Mouse (Mus musculus) v-Abl transformed pro-B cells (cell line): ENCODE measurements at regions not wholly inside any gene's neighbourhood (a gene's known extent, or its start where the extent isn't known, plus 50 kb on each side); places are given as distances from the start of the nearest gene placed in this dataset.

ENCODE experiments used
- in situ Hi-C, 2 experiments: fragments of 400-800 bp; cut with MboI; formaldehyde crosslinking; loops; one replicate each; pipeline ENCODE4 v1.15.1; 2025; ENCODE audit not compliant: unreplicated experiment in 2 of 2

- in situ Hi-C loops, result no loop called here
Observed at GRCm38 (mm10) chr16:75487915-75488314, 97.9 kb downstream of the Lipi start.

DNA sequence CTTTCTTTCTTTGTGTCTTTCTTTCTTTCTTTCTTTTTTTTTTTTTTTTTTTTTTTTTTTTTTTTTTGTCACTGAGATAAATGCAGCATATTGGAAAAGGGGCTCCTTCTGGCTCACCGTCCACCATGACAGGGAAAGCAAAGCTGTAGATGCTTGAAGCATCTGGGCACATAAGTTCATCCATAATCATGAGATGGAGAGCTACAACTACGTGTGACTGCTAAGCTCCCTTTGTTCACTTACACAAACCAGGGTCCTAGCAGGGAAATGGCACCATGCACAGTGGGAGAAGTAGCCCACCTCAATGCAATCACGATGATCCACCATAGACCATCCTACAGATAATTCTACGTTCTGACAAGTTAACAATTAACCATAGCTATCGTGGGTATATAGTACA, 102.0 kb downstream of the Lipi start:
- in situ Hi-C loops, result no loop called here

GRCm38 (mm10) chr16:75465420-75465975, 120.4 kb downstream of the Lipi start:
- in situ Hi-C loops, result no loop called here

- in situ Hi-C loops, result no loop called here
Observed at GRCm38 (mm10) chr16:75462136-75462535, 123.7 kb downstream of the Lipi start.

- in situ Hi-C loops, result no loop called here
Observed at GRCm38 (mm10) chr16:75446901-75447514, 138.9 kb downstream of the Lipi start.

- in situ Hi-C loops, result no loop called here
Observed at GRCm38 (mm10) chr16:75439296-75439695, 146.6 kb downstream of the Lipi start.

DNA sequence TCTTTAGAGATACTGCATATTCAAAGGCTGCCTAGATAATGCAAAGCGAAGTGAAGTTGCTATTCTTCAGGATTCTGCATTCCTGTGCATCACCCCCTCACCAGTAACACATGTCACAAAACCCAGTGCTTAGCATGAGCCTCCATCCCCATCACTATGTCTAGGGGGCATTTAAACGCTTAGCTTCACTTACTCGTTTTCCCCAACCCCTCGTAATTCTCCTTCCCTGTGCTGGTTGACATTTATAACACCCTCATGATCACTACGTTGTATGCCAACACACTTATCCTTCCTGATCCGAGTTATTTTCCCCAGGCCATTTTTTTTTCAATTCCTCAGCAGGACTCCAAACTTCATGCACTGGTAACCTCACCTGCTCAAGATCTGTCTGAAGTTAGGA, 152.6 kb downstream of the Lipi start:
- in situ Hi-C loops, result no loop called here

DNA sequence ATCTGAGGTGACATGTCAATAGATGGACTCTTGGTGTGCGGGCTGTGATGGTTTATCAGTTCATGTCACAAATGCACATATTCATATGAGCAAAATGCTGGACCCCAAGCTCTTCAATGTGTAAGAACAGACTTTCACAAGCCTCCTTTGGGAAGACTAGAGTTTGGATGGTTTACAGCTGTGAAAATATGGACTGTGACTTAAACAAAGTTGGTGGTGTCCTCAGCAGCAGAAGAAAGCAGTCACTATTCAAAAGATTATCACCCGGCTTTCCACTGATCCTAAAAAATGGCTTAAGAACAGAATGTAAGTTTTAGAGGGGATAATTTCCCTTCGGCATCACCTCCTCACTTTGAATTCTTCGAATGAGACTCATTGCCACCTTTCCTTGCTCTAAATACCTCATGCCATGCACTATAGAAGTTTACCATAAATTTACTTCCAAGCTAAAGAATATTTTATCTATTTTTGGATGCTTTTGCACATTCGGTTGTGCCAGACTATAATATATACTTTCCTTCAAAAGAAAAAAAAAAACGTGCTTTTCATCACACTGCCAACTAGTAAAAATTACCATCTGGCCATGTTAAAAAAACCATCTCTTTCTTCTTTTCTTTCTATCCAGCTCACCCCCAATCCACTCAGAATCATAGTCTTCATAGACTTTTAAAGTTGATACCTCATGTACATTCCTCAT, 201.2 kb downstream of the Lipi start:
- in situ Hi-C loops, result no loop called here

DNA sequence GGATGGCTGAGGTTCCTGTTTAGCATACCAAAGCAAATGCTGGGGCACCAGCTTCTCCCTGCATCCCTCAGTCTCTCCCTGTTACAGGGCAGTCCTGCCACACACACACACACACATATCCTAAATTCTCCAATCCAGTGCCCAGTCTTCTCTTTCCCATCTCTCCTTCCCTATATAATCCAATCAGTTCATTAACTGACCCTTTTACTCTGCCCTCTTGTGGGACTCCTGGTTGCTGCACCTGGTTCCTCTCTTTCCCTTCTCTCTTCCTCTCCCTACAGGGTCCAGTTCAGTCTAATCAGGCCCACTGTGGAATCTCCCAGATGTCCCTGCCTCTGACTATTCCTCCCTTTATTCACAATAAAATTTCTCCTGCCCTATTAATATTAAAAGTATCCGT, 204.7 kb downstream of the Lipi start:
- in situ Hi-C loops, result no loop called here

GRCm38 (mm10) chr16:75369700-75370099, 216.2 kb downstream of the Lipi start:
- in situ Hi-C loops, result no loop called here

GRCm38 (mm10) chr16:75366727-75367126, 219.1 kb downstream of the Lipi start:
- in situ Hi-C loops, result no loop called here

DNA sequence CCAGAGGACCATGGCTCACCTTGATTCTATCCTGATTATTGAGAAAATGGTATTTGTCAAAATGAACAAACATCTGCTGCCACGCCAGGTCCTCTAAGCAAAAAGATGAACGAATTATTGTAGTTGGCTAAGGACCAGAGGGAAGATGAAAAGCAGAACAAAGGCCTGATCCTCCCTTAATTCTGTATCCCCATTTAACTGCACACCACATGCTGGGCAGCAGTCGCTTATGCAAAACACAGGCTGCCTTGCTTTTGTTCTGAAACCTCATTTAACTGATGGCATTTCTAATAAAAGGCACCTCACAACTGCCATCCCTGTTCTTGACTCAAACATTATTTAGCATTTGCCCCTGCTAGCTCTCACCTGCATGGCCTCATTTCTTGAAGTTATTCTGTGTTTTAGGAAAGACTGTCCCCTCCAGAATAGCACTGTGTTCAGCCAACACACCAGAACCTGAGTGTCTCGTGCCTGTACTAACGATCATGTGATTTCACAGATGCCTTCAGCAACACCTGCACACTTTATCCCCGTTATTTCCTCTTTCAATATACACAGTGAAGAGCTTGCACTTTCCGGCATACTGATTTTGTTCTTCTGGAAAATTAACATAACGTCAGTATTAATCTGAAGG, 220.4 kb downstream of the Lipi start:
- in situ Hi-C loops, result no loop called here

DNA sequence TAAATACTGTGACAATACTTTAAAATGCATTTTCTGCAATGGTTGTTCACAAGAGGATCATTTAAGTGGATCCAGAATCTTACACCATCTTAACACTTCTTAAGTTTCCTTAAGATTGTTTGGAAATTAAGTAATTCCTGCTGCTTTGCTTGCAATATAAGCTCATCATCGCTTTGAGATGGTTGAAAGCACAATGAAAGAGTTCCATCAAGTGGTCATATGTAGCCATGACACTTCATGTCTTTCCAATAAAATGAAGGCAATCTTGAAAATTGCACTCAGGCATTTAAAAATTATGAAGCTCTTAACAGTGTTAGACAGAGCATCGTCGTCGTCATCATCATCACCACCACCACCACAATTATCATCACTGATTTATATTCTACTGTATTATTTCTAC, 223.8 kb downstream of the Lipi start:
- in situ Hi-C loops, result no loop called here

DNA sequence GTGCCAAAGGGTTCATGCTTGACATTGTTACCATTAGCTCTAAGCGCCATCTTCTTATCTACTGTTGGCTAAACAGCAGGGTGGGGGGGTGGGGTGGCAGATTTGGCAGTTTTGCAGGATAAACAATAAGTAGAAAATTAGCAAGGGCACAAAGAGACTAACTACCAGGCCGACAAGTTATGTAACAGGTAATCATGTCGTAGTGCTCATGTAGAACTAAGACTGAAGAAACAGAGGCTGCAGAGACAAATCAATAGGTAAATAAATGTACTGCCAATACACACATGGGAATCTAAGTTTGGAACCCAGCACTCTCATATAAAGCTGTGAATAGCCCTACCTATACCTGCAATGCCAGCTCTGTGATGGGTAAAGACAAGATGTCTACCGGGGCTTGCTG, 225.1 kb downstream of the Lipi start:
- in situ Hi-C loops, result no loop called here

GRCm38 (mm10) chr16:75353394-75353793, 232.5 kb downstream of the Lipi start:
- in situ Hi-C loops, result no loop called here

- in situ Hi-C loops, result loop anchor here (10.0 kb wide), 2 partner anchors 1550 to 1560 kb away; no protein-coding TSS in a partner anchor
Observed at GRCm38 (mm10) chr16:75344201-75344927, 241.5 kb downstream of the Lipi start.

DNA sequence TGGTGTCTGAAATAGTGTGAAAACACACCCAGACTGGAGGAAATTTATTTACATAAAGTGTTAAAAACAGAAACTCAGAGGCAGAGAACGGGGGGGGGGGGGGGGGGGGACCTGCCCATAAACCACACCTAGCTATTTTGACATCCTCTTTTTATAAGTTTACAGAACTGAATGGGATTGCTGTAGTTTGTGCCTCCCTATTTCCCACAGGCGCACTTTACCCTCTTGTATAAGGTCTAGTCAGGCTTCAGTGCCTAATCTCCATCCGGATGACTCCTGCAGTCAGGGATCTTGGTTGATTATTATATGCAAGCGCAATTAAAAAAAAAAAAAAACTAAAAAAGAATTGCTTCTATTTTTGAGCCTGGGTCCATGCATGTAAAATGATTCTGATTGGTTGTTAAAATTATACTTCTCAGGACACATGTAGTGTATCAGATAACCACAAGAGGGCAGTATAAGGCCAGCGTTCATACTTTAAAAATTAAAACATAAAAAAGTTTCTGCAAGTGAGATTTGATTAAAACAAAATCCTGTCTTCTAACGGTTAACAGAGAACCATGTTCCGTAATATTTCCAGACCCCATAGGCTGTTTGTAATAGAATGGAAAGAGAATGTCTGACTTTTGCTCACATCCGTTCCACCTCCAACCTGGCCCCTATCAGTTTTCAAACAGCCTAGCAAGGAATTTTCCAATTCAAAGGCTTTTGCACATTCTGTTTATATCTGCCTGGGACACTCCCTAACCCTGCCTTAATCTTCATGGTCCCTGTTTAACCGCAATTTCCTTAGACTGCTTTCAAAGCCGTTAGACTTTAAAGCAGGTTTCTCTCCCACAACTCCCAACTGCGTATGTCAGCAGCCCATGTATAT, 242.6 kb downstream of the Lipi start:
- in situ Hi-C loops, result loop anchor here (10.0 kb wide), 2 partner anchors 1552 to 1562 kb away; no protein-coding TSS in a partner anchor

DNA sequence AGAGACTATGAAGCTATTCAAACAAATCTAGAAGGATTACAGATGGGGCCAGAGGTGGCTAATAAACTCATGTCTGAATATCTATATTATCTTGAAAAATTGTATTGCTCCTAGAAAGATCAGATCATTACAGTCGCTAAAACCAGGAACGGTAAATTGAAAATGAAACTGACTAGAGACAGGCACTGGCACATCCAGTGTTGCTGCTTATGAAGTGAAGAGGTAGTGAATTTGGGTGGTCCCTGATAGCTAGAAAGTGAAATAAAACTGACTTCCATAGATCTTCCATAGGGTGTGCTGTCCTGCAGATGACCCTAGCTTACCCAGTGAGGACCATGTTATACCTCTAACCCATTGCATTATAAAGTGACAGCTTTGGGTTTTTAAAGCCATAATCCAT, 251.6 kb downstream of the Lipi start:
- in situ Hi-C loops, result no loop called here

DNA sequence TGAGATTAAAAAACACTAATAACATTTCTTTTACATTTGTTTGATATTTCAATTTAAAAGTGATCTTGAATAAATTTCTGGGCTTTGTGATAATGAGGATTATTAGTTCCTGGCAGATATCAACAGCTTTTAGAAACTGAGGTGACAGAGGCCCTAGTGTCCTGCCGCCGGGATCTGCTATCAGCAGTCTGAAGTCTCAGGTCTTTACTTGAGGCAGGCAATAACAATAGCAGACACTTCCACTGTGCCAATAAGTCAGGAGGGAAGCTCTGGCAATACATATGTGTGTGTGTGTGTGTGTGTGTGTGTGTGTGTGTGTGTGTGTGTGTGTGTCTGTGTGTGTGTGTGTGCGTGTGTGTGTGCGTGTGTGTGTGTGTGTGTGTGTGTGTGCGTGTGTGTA, 252.1 kb downstream of the Lipi start:
- in situ Hi-C loops, result no loop called here

DNA sequence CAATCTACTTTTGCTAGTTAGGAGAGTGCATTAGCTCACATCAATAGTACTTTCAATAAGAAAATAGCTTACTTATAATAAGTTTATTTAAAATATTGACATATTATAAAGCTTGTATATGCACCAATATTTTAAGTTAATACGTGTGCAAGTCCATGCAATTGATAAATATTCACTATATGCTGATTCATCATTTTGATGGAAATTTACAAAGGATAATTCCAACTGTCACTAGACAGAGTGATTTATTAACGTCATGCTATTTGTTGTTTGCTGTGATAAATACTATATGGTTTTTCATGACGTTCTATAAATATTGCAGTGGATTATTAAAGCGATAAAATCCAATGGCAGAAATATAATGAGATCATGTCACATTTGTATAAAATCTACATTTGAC, 253.0 kb downstream of the Lipi start:
- in situ Hi-C loops, result no loop called here
